Mouse (Mus musculus) testis, adult 2 months (tissue): ENCODE measurements around the gene Dgkg. TPM values are rescaled to one million over a fixed set of nuclear protein-coding genes. Genes with fewer than 3 reads are reported as not detected.

ENCODE experiments used
- H3K27ac ChIP-seq: fragments of 200-500 bp; 2 replicates; pipeline ENCODE4 v1.5.1; 2012; ENCODE audit warnings: low read depth, low read length; ENCODE audit not compliant: control insufficient read depth, insufficient read depth
- H3K27me3 ChIP-seq: fragments of 200-500 bp; 2 replicates; pipeline ENCODE4 v1.6.1; 2012; ENCODE audit warnings: mild to moderate bottlenecking, low read length, moderate library complexity; ENCODE audit not compliant: control insufficient read depth, insufficient read depth
- H3K36me3 ChIP-seq: fragments of 200-500 bp; 2 replicates; pipeline ENCODE4 v1.6.1; 2012; ENCODE audit warnings: mild to moderate bottlenecking, low read length; ENCODE audit not compliant: control insufficient read depth, insufficient read depth
- H3K4me1 ChIP-seq: fragments of 200-500 bp; 2 replicates; pipeline ENCODE4 v1.6.1; 2012; ENCODE audit warnings: low read length; ENCODE audit not compliant: control insufficient read depth, insufficient read depth
- H3K4me3 ChIP-seq: fragments of 200-500 bp; 2 replicates; pipeline ENCODE4 v1.5.1; 2012; ENCODE audit warnings: low read depth, mild to moderate bottlenecking, low read length, moderate library complexity, mixed read lengths; ENCODE audit not compliant: control insufficient read depth
- CTCF ChIP-seq: fragments of 200-500 bp; IDR thresholded peaks from 2 replicates; pipeline ENCODE4 v1.5.1; 2012; ENCODE audit warnings: low read depth, mild to moderate bottlenecking, inconsistent platforms, low read length, moderate library complexity; ENCODE audit not compliant: control insufficient read depth, insufficient read depth, insufficient replicate concordance
- POLR2A ChIP-seq: fragments of 200-500 bp; IDR thresholded peaks from 2 replicates; pipeline ENCODE4 v1.6.1; 2012; ENCODE audit warnings: low read depth, mild to moderate bottlenecking, inconsistent platforms, low read length, moderate library complexity; ENCODE audit not compliant: control insufficient read depth
- polyA plus RNA-seq: library from polyadenylated mRNA; depleted of rRNA; stranded (reverse); fragments of >200 nt; gene quantifications from 2 replicates; pipeline ENCODE4 v1.2.3, GENCODE M21; 2012

Dgkg gene
- polyA plus RNA-seq, 1 experiment = 0.09 TPM

DNA sequence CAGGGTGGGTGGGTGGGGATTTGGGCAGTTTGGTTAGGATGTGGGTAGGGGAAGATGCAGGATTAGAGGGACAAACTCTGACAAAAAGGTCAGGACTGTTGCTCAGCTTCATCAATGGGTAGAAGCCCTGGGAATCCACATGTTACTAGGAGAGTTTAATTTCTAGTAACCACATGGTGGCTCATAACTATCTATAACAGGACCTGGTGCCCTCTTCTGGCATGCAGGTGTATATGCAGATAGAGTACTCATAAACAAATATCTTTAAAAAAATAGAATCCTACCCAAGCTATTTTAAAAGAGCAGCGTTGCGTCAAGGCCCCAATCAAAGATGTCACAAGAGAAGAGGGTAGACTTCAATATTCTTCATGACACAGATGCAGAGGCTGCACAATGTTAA, 63.1 kb downstream of the Dgkg start:
- Histone ChIP-seq H3K27ac (no peak overlapping the region), H3K36me3 (no peaks in the 10 kb centered on the region), H3K4me1 (no peaks in the 10 kb centered on the region), H3K4me3 (no peak overlapping the region), H3K27me3 (no peaks in the 10 kb centered on the region)
- no peak for TF ChIP-seq POLR2A
- no peak for TF ChIP-seq CTCF

- Histone ChIP-seq H3K4me1 (no peaks in the 10 kb centered on the region), H3K27me3 (no peaks in the 10 kb centered on the region), H3K27ac (no peak overlapping the region), H3K4me3 (no peak overlapping the region), H3K36me3 (no peaks in the 10 kb centered on the region)
- TF ChIP-seq POLR2A (no peak), CTCF (no peak)
Observed at GRCm38 (mm10) chr16:22589619-22590018, 67.4 kb downstream of the Dgkg start.

DNA sequence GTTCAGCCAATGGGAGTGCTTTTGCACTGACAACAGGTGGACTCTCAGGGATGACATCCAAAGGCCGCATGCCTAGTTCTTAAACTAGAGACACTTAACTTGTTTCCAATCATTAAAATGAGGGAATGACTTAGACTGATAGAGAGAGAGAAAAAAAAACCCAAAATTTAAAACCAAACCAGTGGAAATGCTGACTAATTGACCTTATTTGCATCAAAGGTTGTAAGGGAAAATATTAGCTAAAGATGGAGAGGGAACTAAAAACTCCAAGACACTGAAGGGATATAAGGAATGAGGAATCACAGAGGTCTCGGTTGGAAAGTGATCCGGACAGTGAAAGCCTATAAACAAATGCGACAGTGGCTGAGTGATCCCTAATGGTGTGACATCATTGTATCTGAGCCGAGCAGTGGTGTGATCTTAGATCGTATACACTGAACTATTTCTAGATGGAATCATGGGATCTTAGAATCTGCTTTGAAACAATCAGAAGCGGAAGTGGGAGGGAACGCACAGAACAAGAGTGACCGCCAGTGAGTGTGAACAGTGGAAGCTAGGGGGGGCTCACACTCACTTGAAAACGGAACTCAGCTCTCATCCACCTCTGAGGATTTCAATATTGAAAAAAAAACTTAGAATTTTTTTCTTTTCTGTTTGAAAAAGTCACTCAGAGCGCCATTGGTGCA, 70.7 kb downstream of the Dgkg start:
- Histone ChIP-seq H3K36me3 (no peaks in the 10 kb centered on the region), H3K4me3 (no peak overlapping the region), H3K27ac (no peak overlapping the region), H3K27me3 (no peaks in the 10 kb centered on the region), H3K4me1 (no peaks in the 10 kb centered on the region)
- TF ChIP-seq POLR2A = no peak
- TF ChIP-seq CTCF = no peak

GRCm38 (mm10) chr16:22585523-22585922, 71.5 kb downstream of the Dgkg start:
- Histone ChIP-seq H3K4me3 (no peak overlapping the region), H3K27ac (no peak overlapping the region), H3K36me3 (no peaks in the 10 kb centered on the region), H3K4me1 (no peaks in the 10 kb centered on the region), H3K27me3 (no peaks in the 10 kb centered on the region)
- TF ChIP-seq POLR2A (no peak), CTCF (no peak)

- no peak for TF ChIP-seq POLR2A
- no peak for TF ChIP-seq CTCF
- Histone ChIP-seq H3K27me3 (no peaks in the 10 kb centered on the region), H3K27ac (no peak overlapping the region), H3K4me3 (no peak overlapping the region), H3K4me1 (no peaks in the 10 kb centered on the region), H3K36me3 (no peaks in the 10 kb centered on the region)
Observed at GRCm38 (mm10) chr16:22583401-22583800, 73.6 kb downstream of the Dgkg start.

GRCm38 (mm10) chr16:22582173-22582929, 74.7 kb downstream of the Dgkg start:
- Histone ChIP-seq H3K27me3 (no peaks in the 10 kb centered on the region), H3K4me3 (no peak overlapping the region), H3K27ac (no peak overlapping the region), H3K4me1 (no peaks in the 10 kb centered on the region), H3K36me3 (no peaks in the 10 kb centered on the region)
- no peak for TF ChIP-seq POLR2A
- TF ChIP-seq CTCF = no peak

GRCm38 (mm10) chr16:22580103-22580502, 76.9 kb downstream of the Dgkg start:
- no peak overlapping the region for H3K4me3 ChIP-seq
- no peak overlapping the region for H3K27ac ChIP-seq
- no peaks in the 10 kb centered on the region for H3K27me3 ChIP-seq
- H3K4me1 ChIP-seq = no peaks in the 10 kb centered on the region
- TF ChIP-seq POLR2A (no peak), CTCF (peak; percentile 13; the same call in 1 of the 2 replicates)
- no peaks in the 10 kb centered on the region for H3K36me3 ChIP-seq

GRCm38 (mm10) chr16:22578883-22579282, 78.1 kb downstream of the Dgkg start:
- Histone ChIP-seq H3K4me1 (no peaks in the 10 kb centered on the region), H3K4me3 (no peak overlapping the region), H3K27me3 (no peaks in the 10 kb centered on the region), H3K36me3 (no peaks in the 10 kb centered on the region), H3K27ac (no peak overlapping the region)
- TF ChIP-seq POLR2A (no peak), CTCF (no peak)
